Mouse (Mus musculus) layer of hippocampus, postnatal 14 days (tissue): ENCODE measurements around the gene Gstp2. TPM values are rescaled to one million over a fixed set of nuclear protein-coding genes. Genes with fewer than 3 reads are reported as not detected.

ENCODE experiments used
- DNase-seq, 2 experiments: peaks; one replicate each; pipeline ENCODE4 v3.0.0; 2021 to 2022; ENCODE audit warnings: low spot score in 2 of 2, mixed read lengths in 1 of 2
- total RNA-seq, 2 experiments: library from RNA; stranded (reverse); gene quantifications; 2 replicates each; pipeline ENCODE4 v1.2.3; 2021

Gstp2 gene
- total RNA-seq, 2 experiments from 2014 or later = 25.9 to 48.3 TPM

DNA sequence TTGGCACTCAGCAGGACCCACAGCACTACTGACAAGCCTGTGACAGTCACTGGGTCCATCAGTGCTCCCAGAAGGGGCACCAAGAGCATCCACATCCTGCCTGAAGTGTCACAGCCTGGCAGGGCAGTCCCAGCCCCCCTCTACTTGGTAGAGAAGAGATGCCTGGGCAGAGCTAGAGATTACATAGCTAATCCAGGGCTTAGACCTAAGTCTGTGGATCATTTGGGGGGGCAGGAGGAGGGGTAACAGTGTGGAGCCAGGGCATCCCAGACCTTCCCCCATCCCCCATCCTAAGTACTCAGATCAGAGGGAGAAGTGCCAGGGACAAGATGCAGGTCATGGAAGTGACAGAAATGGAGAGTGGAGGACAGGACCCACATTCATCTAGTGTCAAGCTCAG, 31.0 kb downstream of the Gstp2 start:
- DNase-seq = no peak

DNA sequence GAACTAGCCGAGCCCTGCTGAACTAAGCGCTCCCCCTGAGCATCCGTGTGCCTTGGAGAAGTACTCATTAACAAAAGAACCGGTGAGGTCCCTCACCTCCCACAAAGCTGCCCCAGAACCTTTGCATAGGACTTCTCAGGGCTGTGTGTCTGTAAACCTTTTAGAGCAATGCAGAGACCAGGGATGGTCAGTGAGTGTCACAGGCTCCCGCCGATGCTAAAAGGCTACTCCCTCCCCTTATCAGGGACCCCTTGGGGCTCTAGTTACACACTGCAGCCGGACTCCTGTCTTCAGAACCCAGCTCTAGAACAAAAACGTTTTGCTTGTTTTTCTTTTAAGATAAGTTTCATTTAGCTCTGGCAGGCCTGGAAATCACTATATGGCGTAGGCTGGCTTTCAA, 32.8 kb downstream of the Gstp2 start:
- no peak for DNase-seq

DNA sequence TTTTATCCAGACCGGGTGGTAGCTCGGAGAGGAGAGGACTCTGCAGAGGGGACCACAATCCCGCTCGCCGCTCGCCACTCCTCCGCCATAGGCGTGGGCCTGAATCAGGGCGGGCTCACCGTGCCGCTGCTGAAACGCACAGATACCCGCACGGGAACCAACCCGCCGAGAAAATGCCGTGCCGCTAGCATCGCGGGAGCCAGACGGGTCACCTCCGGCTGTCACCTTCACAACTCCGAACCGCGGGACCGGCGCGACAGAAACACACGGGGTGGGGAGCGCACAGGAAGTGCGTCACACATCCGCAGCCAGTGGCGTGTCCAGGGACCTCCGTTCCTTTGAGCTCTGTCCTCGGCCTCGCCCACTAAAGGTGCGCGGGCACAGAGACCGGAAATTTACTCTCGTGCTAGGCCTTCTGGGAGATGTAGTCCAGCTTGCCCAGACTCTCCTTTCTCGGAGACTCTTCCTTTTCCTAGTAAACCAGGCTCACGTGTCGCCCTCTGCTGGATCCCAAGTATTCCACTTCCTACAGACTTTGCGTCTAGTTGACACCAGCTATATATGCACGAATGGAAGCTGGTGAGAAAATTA, 33.3 kb downstream of the Gstp2 start, which contains the start of gene Ndufv1:
Gene Ndufv1 (minus strand): TSS at position 375 of the 591 bp plus-strand sequence.
- DNase-seq = peak; percentile 96 to 99

DNA sequence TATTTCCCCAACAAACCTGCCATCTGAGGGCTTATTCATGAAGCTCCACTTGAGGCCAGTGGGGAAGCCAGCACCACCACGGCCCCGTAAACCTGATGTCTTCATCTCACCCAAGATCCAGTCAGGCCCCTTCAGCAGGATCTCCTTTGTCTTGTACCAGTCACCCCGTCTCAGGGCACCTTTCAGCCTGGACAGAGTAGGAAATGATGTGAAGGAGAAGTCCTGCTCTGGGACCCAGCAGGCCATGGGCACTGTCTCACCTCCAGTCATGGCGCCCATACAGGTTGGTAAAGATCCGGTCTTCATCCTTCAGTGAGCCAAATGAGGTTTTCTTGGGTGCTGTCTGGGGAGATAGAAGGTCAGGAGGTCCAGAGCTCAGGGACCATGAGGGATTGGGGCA, 34.7 kb downstream of the Gstp2 start:
- no peak for DNase-seq

DNA sequence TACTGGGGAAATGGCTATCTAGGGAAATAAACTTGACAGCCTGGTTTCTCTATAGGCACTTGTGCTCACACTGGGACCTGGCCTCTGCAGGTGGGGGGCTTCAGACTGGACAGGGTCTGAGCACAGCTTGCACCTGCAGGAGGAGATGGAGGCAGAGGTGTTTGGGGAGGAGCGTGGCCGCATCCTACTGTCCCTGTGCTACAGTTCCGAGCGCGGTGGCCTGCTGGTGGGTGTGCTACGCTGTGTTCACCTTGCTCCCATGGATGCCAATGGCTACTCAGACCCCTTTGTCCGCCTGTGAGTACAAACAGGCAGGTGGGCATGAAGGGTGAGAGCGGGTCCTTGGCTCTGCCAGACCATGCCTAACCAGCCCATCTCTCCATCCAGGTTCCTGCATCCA, 39.9 kb downstream of the Gstp2 start:
- no peak for DNase-seq

DNA sequence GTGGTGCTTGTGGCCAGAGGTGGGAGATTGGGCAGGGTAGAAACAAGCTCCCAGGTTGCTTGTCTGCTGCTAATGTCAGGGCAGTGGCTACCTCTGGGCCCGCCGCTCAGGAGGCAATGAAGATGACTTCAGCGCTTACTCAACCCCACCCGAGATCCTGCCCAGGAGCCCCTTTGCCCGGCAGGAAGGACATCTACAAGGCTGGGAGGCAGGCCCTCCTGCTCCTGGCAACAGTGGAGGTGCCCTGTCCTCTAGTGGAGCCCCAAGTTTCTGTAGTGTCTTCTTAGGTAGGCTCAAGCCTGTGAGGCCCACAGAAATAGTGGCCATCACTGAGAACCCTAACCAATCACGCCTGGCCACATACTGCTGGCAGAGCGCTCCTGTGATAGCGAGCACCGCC, 40.7 kb downstream of the Gstp2 start:
- no peak for DNase-seq

DNA sequence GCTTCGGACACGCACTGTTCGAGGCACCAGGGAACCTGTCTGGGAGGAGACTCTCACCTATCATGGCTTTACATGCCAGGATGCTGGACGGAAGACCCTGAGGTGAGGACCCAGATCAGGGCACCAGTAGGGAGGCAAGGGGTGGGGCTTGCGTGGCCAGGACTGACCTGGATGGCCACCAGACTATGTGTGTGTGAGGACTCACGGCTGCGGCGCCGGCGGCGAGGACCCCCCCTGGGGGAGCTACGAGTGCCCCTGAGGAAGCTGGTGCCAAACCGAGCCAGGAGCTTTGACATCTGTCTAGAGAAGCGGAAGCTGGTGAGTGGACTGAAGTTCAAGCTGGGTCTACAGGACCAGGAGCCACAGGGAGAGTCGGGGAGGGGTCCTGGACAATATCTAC, 41.5 kb downstream of the Gstp2 start:
- no peak for DNase-seq

DNA sequence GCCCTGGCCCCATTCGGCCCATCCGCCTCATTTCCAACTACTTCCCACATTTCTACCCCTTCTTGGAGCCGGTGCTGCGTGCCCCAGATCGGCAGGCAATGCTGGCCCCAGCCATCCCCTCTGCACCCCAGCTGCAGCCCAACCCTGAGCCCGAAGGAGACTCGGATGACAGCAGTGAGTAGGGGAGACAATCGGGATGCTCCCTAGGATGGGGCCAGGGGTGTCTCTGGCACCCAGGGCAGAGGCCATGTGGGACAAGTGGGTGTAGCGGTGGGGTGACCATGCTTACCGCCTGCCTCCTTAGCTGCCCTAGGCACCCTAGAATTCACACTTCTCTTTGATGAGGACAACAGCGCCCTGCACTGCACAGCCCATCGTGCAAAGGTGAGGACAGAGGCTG, 42.2 kb downstream of the Gstp2 start:
- DNase-seq = no peak

DNA sequence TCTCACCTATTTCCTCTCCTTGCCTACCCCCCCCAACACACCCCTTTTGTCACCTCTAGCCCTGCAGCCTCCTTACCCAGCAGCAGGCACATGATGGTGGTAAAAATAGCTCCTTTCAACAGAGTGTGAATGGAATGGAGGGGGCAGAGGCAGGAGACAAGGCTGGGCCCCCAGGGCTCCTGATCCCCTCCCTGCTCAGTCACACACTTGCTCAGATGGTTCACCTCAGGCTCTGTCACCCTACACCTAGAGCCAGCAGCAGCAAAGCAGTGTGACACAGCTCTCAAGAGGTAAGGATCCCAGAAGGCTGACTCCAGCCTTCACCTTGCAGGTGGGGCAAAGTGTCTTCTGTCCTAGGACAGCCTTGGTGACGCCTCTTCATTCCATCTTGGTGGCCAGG, 42.7 kb downstream of the Gstp2 start, which contains the start of gene Doc2g:
Gene Doc2g (plus strand): TSS at position 202 of the 400 bp plus-strand sequence.
- no peak for DNase-seq

DNA sequence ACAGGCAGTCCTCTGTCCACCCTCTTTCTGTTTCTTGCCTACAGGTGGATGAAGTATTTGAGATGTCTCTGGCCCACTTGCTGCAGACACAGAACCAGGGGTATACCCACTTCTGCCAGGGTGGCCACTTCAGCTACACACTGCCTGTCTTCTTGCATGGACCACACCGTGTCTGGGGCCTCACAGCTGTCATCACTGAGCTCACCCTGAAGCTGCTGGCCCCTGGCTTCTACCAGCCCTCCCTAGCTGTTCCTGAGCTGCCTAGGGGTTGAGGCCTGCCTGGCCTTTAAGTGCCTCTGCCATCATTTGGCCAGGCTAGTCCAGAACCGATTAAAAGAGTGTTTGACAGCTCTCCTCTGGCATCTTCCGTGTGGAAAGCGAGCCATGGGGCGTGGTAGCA, 44.1 kb downstream of the Gstp2 start:
- DNase-seq = no peak

DNA sequence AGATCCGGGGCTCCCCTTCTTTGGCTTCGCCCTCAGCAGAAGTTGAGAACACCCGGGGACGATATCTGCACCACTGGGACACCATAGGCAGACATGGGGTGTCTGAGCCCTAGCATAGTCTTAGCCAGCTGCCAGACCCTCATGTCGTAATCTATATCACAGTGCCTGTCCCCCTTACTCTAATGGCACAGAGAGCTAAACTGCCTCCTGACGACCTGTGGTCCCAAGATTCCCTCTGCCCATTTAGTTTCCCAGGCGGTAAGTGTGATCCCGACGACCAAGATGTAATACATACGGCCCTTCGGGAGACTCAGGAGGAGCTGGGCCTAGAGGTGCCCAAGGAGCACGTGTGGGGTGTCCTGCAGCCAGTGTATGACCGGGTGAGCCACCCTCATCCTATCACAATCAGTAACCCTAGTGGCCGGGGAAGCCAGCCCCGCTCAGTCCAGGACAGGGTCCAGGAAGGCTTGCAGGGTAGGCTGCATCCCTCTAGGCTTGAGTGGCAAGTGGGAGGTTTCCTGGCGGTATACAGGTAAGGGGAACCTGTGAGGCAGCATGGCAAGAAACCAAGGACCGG, 44.8 kb downstream of the Gstp2 start:
- DNase-seq = no peak

DNA sequence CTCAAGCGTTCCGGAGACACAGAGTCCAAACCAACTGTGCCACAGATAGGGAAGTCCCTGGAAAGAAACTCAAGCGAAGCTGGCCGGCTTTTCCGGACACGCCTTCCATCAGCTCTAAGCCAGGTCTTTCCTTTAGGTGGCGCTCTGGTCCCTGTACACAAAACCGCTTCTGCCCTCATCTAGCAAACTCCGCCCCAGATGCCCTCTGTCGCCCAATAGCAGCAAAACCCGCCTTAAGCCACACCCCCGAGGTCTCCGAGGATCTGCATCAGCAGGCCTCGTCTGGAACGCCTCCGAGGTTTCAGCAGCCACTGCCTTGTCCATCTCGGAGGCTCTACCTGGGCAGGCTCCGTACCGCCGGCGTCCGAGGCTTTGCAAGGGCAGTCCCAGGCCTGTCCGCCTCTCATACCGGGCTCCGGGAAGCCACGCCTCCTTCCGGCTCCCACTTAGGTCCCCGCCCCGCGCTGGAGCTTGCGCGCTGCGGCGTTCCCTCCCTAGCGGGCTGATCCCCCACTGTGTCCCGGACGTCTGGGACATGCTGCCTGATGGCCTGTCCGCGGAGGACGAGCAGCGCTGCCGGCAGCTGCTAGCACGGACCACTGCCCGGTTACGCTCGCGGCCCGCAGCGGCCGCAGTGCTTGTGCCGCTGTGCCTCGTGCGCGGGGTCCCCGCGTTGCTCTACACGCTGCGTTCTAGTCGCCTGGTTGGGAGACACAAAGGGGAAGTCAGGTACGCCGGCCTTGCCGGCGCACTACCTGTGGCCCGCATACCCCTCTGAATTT, 45.5 kb downstream of the Gstp2 start, which contains the start of the genes Nudt8 and Gm49405:
Gene Nudt8 (plus strand): TSS at position 462 of the 782 bp plus-strand sequence.
Gene Gm49405 (plus strand): TSS at position 508 of the 782 bp plus-strand sequence.
- peak; percentile 96 to 98 for DNase-seq

DNA sequence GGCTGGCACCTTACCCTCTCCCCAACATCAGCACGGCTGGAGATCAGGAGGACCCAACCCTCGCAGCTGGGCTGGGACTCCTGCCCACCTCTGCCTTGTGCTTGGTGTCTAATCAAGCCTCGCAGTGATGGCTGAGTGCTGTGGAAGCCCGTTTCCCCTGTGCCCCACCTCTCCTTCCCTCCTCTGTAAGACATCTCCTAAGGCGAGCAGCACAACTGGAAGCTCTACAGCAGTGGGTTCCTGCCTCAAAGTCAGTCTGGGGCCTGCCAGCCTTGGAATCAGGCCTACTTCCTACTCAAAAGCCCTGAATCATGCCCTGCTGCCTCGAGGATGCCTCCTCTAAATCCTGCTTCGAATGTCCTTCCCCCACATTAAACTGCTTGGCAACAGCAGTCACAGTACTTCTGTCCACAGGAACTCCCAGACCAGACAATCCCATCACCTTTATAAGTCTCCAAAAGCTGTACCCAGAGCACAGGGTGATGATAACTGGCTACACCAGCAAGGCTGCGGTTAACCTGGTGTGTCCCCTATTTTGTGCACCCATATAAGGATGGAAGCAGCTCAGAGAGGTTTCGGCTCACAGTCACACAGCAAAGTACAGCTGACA, 46.6 kb downstream of the Gstp2 start:
- DNase-seq = no peak

DNA sequence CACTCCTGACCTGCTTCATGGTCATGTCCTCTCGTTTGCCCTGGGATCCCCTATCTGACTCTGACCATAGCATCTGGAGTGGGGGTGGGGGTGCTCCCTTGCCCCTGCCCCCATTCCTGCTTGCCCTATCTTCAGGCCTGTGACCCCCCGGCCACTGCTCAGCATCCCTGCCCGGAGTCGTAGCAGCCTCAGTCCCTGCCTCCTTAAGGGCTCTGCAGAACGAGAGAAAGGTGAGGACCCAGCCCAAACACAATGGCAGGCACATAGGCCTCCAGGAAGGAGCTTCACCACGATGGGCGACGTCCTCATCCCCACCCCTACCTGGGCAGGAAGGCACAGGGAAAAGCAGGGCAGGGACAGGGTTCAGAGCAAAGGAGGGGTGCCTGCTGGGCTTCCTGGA, 47.5 kb downstream of the Gstp2 start:
- no peak for DNase-seq

DNA sequence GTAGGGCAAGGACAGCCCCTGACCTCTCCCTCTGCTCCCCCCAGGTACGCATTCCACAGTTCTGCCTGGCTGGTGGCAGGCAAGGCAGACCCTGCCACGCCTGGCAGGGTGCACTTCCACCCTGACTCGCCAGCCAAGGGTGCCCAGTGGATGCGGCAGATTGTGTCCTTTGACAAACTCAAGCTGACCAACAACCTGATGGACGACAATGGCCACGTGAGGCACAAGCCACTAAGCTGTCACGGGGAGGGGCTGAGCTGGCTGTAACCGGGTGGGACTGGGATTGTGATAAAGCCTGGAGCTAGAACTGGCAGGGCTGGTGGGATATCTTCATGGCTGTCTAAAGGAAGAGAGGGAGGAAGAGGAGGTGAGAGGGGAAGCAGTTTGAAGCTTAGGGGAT, 48.6 kb downstream of the Gstp2 start:
- DNase-seq = no peak

DNA sequence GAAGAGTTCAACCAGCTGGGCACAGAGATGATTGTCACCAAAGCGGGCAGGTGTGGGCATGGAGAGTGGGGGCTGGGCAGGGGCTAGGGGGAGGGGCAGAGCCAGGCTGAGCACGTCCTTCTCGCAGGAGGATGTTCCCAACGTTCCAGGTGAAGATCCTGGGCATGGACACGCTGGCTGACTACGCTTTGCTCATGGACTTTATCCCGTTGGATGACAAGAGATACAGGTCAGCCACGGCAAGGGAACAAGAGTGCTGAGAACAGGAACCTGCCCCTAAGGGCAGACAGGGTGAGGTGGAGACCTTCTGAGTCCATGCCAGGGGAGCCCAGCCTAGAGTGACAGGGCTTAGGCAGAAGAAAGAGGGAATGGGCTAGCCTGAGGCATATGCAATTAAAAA, 49.1 kb downstream of the Gstp2 start:
- no peak for DNase-seq

DNA sequence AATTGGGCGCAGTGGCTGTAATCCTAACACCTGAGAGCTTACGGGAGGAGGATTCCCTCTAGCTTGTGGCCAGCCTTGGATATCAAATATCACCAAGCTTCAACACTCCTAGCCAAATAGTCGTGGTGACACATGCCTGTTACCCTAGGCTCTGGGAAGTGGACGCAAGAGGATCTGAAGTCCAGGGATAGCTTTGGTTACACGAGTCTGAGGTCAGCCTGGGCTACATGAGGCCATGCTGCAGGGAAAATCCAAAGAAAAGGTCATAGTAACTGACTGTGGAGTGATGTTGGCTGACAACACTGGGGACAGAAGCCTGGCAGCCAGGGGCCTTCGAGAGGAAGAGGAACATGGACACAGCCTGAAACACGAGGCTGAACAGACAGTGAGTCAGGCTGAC, 49.7 kb downstream of the Gstp2 start:
- no peak for DNase-seq

DNA sequence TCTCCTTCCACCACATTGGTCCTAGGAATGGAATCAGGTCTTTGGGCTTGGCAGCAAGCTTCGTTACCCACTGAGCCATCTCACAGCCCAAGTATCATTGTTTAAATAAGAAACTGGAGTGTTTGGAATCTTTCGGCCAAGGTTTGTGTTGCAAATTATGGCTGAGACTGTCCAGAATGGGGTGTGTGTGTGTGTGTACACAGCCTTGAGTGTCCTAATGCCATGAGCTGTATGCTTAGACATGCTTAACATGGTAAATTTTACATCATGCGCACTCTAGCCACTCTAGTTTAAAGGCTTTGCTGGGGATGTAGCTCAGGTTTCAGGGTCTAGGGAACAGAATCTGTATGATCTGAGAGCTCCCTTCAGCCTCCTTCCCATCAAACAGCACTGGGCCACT, 50.3 kb downstream of the Gstp2 start:
- no peak for DNase-seq

DNA sequence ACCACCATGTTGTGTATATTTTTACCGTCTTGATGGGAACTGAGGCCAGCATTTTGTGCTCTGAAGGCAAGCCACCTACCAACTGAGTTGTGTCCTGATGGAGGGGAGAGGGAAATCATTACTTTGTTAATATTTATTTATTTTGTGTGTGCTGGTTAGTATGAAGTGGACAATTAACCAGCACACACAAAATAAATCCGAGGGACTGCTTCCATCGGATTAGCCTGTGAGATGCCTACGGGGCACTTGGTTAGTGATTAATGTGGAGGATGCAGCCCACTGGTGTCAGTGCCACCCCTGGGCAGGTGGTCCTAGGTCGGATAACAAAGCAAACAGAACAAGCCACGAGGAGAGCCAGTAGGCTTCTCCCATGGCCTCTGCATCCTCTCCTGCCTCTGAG, 50.9 kb downstream of the Gstp2 start:
- DNase-seq = no peak

DNA sequence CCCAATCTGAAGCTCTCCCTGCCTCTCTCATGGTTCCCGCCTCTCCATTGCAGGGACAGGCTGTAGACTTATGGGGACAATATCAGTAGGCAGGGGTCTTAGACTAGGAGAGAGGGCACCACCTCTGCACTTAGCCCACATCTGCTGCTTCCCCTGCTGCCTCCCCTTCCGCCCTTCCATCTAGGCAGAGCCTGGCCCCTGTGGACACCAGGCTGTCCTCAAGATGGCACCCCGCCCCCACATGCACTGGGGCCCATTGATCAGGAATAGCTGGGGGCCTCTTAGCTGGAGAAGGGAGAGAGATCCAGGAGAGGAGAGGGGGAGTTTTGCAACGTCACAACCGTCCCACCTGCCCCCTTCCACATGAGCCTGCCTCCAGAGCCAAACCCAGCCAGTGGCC, 53.4 kb downstream of the Gstp2 start, which contains the start of gene Tbx10:
Gene Tbx10 (plus strand): TSS at position 337 of the 400 bp plus-strand sequence.
- no peak for DNase-seq

DNA sequence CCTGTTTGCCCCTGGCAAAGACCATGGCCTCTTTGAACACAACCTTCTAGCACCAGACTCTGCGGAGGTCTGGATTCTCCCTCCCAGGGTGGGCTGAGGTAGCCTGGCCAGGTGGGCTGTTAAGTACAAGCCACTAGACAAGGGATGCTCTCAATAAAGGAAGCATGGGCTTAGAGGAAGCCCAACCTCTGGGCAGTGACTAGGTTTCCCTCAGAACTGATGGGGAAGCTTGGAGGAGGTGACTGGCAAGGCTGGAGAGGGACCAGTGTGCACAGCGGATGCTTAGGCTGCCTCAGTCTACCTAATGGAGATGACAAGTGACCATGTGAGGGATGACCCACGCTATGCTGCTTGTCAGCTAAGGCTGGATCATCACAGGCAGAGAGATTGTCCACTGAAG, 53.9 kb downstream of the Gstp2 start:
- DNase-seq = no peak

DNA sequence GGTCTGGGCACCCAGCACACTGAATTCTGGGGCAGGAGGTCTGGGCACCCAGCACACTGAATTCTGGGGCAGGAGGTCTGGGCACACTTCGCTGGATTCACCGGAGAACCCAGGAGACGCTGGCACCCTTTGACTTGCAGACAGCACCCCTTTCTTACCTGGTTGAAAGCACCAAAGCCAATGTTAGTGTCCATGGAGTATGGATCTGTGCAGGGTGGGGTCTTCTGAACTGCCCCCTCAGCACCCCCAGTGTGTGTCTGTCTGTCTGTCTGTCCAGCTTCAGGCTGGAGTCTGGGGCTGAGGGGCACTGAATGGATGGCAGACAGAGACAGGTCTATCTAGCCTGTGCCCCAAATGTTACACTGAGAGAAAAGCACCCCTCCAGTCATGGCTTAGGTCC, 54.3 kb downstream of the Gstp2 start:
- no peak for DNase-seq
